Mouse (Mus musculus): ENCODE measurements around the gene Nbr1. TPM values are rescaled to one million over a fixed set of nuclear protein-coding genes. Genes with fewer than 3 reads are reported as not detected.
"Not testable (repeated sequence)": the region's sequence is repeated elsewhere in the genome, so short reads cannot be mapped to it uniquely, and the experiment has no call there.

Gene Nbr1
- polyA plus RNA-seq, 1 experiment from 2014 or later, result 39.5 TPM

- H3K27ac ChIP-seq (replicated peaks), result no peak overlapping the region
- no peak overlapping the region for H3K4me2 ChIP-seq
- no peaks in the 10 kb centered on the region for H3K9me3 ChIP-seq (replicated peaks)
- H3K9ac ChIP-seq, result no peak overlapping the region
- H3K36me3 ChIP-seq (replicated peaks), result peaks cover 41% of the 10 kb centered on the region
- peaks cover 14% of the 10 kb centered on the region for H3K4me1 ChIP-seq (replicated peaks)
- no peak overlapping the region for H3K4me3 ChIP-seq (replicated peaks)
- WGBS (ENCODE audit: insufficient replicate concordance), result 84% methylated on average over 2 of the region's 2 CpGs
- no peak for ATAC-seq (ENCODE audit: insufficient read depth)
- H3K27me3 ChIP-seq, result no peaks in the 10 kb centered on the region
Observed at GRCm38 (mm10) chr11:101583205-101583604, 31.3 kb downstream of the Nbr1 start.

GRCm38 (mm10) chr11:101585031-101585430, 33.1 kb downstream of the Nbr1 start:
- WGBS (ENCODE audit: insufficient replicate concordance), result 83% methylated on average over 1 of the region's 1 CpGs
- H3K27ac ChIP-seq (replicated peaks); H3K4me2 ChIP-seq; H3K27me3 ChIP-seq; ATAC-seq (ENCODE audit: insufficient read depth); H3K9ac ChIP-seq; H3K4me3 ChIP-seq (replicated peaks); H3K9me3 ChIP-seq (replicated peaks): not testable (repeated sequence)
- peaks cover 30% of the 10 kb centered on the region for H3K36me3 ChIP-seq (replicated peaks)
- H3K4me1 ChIP-seq (replicated peaks), result peaks cover 21% of the 10 kb centered on the region

- Histone ChIP-seq H3K9me3 (replicated peaks) (no peaks in the 10 kb centered on the region), H3K27me3 (no peaks in the 10 kb centered on the region), H3K9ac (no peak overlapping the region), H3K27ac (replicated peaks) (no peak overlapping the region), H3K4me1 (replicated peaks) (peaks cover 21% of the 10 kb centered on the region), H3K36me3 (replicated peaks) (peaks cover 22% of the 10 kb centered on the region), H3K4me2 (no peak overlapping the region), H3K4me3 (replicated peaks) (no peak overlapping the region)
- ATAC-seq (ENCODE audit: insufficient read depth), result no peak
- WGBS (ENCODE audit: insufficient replicate concordance), result 45% methylated on average over 4 of the region's 4 CpGs
Observed at GRCm38 (mm10) chr11:101585805-101586204, 33.9 kb downstream of the Nbr1 start.

- H3K4me3 ChIP-seq (replicated peaks), result no peak overlapping the region
- peaks cover 15% of the 10 kb centered on the region; the same call in 1 of the 2 replicates for H3K36me3 ChIP-seq (replicated peaks)
- peaks cover 6% of the 10 kb centered on the region for H3K4me1 ChIP-seq (replicated peaks)
- ATAC-seq (ENCODE audit: insufficient read depth), result peak; percentile 36; the same call in 1 of the 2 replicates
- no peaks in the 10 kb centered on the region for H3K9me3 ChIP-seq (replicated peaks)
- no peaks in the 10 kb centered on the region for H3K27me3 ChIP-seq
- no peak overlapping the region for H3K9ac ChIP-seq
- H3K4me2 ChIP-seq, result no peak overlapping the region
- WGBS (ENCODE audit: insufficient replicate concordance), result 77% methylated on average over 10 of the region's 10 CpGs
- no peak overlapping the region for H3K27ac ChIP-seq (replicated peaks)
Observed at GRCm38 (mm10) chr11:101587676-101588075, 35.7 kb downstream of the Nbr1 start.

GRCm38 (mm10) chr11:101588868-101589267, 36.9 kb downstream of the Nbr1 start:
- no peak overlapping the region for H3K9ac ChIP-seq
- H3K4me1 ChIP-seq (replicated peaks), result peaks cover 6% of the 10 kb centered on the region
- H3K27ac ChIP-seq (replicated peaks), result no peak overlapping the region; the same call in 1 of the 2 replicates
- H3K9me3 ChIP-seq (replicated peaks), result no peaks in the 10 kb centered on the region
- H3K36me3 ChIP-seq (replicated peaks), result peaks cover 12% of the 10 kb centered on the region; the same call in 1 of the 2 replicates
- no peak overlapping the region for H3K4me3 ChIP-seq (replicated peaks)
- H3K4me2 ChIP-seq, result 0 out of 2 replicates have a peak overlapping the region, but pooled peaks have one; percentile 11
- WGBS (ENCODE audit: insufficient replicate concordance), result 73% methylated on average over 7 of the region's 7 CpGs
- no peak for ATAC-seq (ENCODE audit: insufficient read depth)
- no peaks in the 10 kb centered on the region for H3K27me3 ChIP-seq

GRCm38 (mm10) chr11:101589444-101589843, 37.5 kb downstream of the Nbr1 start:
- Histone ChIP-seq H3K9ac (no peak overlapping the region), H3K27ac (replicated peaks) (no peak overlapping the region; the same call in 1 of the 2 replicates), H3K4me2 (0 out of 2 replicates have a peak overlapping the region, but pooled peaks have one; percentile 11), H3K36me3 (replicated peaks) (peaks cover 12% of the 10 kb centered on the region; the same call in 1 of the 2 replicates), H3K27me3 (no peaks in the 10 kb centered on the region), H3K4me3 (replicated peaks) (no peak overlapping the region), H3K9me3 (replicated peaks) (no peaks in the 10 kb centered on the region), H3K4me1 (replicated peaks) (peaks cover 6% of the 10 kb centered on the region)
- ATAC-seq (ENCODE audit: insufficient read depth), result no peak
- WGBS (ENCODE audit: insufficient replicate concordance), result 26% methylated on average over 5 of the region's 5 CpGs

GRCm38 (mm10) chr11:101589989-101590624, 38.2 kb downstream of the Nbr1 start:
- no peak for ATAC-seq (ENCODE audit: insufficient read depth)
- Histone ChIP-seq H3K36me3 (replicated peaks) (peaks cover 12% of the 10 kb centered on the region; the same call in 1 of the 2 replicates), H3K4me2 (no peak overlapping the region), H3K27me3 (0 out of 2 replicates have a peak, but pooled peaks cover 4% of the 10 kb centered on the region), H3K27ac (replicated peaks) (no peak overlapping the region), H3K4me1 (replicated peaks) (peaks cover 6% of the 10 kb centered on the region), H3K9me3 (replicated peaks) (no peaks in the 10 kb centered on the region), H3K4me3 (replicated peaks) (no peak overlapping the region), H3K9ac (no peak overlapping the region)
- WGBS (ENCODE audit: insufficient replicate concordance), result 65% methylated on average over 12 of the region's 12 CpGs

- no peak within 1 kb of the TSS for H3K27ac ChIP-seq (replicated peaks)
- H3K9me3 ChIP-seq (replicated peaks), result no peaks in the 10 kb centered on the region
- peaks cover 39% of the 10 kb centered on the region for H3K27me3 ChIP-seq
- WGBS (ENCODE audit: insufficient replicate concordance), result 57% methylated on average over 6 of the region's 6 CpGs
- no peak for ATAC-seq (ENCODE audit: insufficient read depth)
- H3K9ac ChIP-seq, result no peak within 1 kb of the TSS
- H3K4me2 ChIP-seq, result no peak within 1 kb of the TSS
- H3K4me3 ChIP-seq (replicated peaks), result no peak within 1 kb of the TSS
- peaks cover 3% of the 10 kb centered on the region; the same call in 1 of the 2 replicates for H3K4me1 ChIP-seq (replicated peaks)
- no peaks in the 10 kb centered on the region for H3K36me3 ChIP-seq (replicated peaks)
Observed at GRCm38 (mm10) chr11:101599156-101599555, 47.2 kb downstream of the Nbr1 start, which contains the start of gene Gm11634. Gm11634 (minus strand) TSS chr11:101599256.

GRCm38 (mm10) chr11:101602491-101602890, 50.5 kb downstream of the Nbr1 start:
- H3K9ac ChIP-seq, result no peak overlapping the region
- no peaks in the 10 kb centered on the region for H3K9me3 ChIP-seq (replicated peaks)
- WGBS (ENCODE audit: insufficient replicate concordance), result 7% methylated on average over 3 of the region's 3 CpGs
- no peak overlapping the region for H3K4me2 ChIP-seq
- no peaks in the 10 kb centered on the region for H3K36me3 ChIP-seq (replicated peaks)
- H3K27me3 ChIP-seq, result peaks cover 33% of the 10 kb centered on the region
- peaks cover 9% of the 10 kb centered on the region for H3K4me1 ChIP-seq (replicated peaks)
- ATAC-seq (ENCODE audit: insufficient read depth), result no peak
- no peak overlapping the region for H3K4me3 ChIP-seq (replicated peaks)
- H3K27ac ChIP-seq (replicated peaks), result no peak overlapping the region

- no peak for ATAC-seq (ENCODE audit: insufficient read depth)
- Histone ChIP-seq H3K27ac (replicated peaks) (no peak overlapping the region), H3K9me3 (replicated peaks) (no peaks in the 10 kb centered on the region), H3K27me3 (peaks cover 25% of the 10 kb centered on the region), H3K4me3 (replicated peaks) (no peak overlapping the region; the same call in 1 of the 2 replicates), H3K4me2 (peak overlapping the region; percentile 64), H3K36me3 (replicated peaks) (no peaks in the 10 kb centered on the region), H3K9ac (no peak overlapping the region), H3K4me1 (replicated peaks) (peaks cover 9% of the 10 kb centered on the region)
- 4% methylated on average over 3 of the region's 3 CpGs for WGBS (ENCODE audit: insufficient replicate concordance)
Observed at GRCm38 (mm10) chr11:101604116-101604515, 52.2 kb downstream of the Nbr1 start.

- peak overlapping the region; percentile 42 for H3K4me3 ChIP-seq (replicated peaks)
- H3K36me3 ChIP-seq (replicated peaks); H3K9me3 ChIP-seq (replicated peaks); H3K4me1 ChIP-seq (replicated peaks); H3K9ac ChIP-seq: not testable (repeated sequence)
- under 1% methylated on average over 30 of the region's 30 CpGs for WGBS (ENCODE audit: insufficient replicate concordance)
- peak overlapping the region; percentile 64 for H3K4me2 ChIP-seq
- peak overlapping the region; percentile 87 for H3K27ac ChIP-seq (replicated peaks)
- H3K27me3 ChIP-seq, result peaks cover 18% of the 10 kb centered on the region
- ATAC-seq (ENCODE audit: insufficient read depth), result peak; percentile 82
Observed at GRCm38 (mm10) chr11:101604531-101605453, 52.8 kb downstream of the Nbr1 start.

Measured in liver, embryonic 15.5 days (tissue).